Mouse (Mus musculus): ENCODE data around the gene Sbpl. TPM values are rescaled to one million over a fixed set of nuclear protein-coding genes. Genes with fewer than 3 reads are reported as not detected.
"Not testable (repeated sequence)": the region's sequence is repeated elsewhere in the genome, so short reads cannot be mapped to it uniquely, and the experiment has no call there.

Gene Sbpl
- polyA plus RNA-seq, 1 experiment from 2014 or later: not detected

- Histone ChIP-seq H3K27me3 (ENCODE audit: control insufficient read depth, insufficient read depth, low read depth, low read length) (no peaks in the 10 kb centered on the region), H3K4me2 (ENCODE audit: low read length) (no peak overlapping the region), H3K36me3 (ENCODE audit: control insufficient read depth, insufficient read depth, low read length) (no peaks in the 10 kb centered on the region), H3K9ac (ENCODE audit: low read depth, low read length) (no peak overlapping the region), H3K9me3 (replicated peaks; ENCODE audit: control insufficient read depth, low read length, poor library complexity, severe bottlenecking) (no peaks in the 10 kb centered on the region), H3K4me3 (ENCODE audit: low read depth, low read length) (no peak overlapping the region), H3K27ac (ENCODE audit: low read length) (no peak overlapping the region), H3K4me1 (ENCODE audit: control insufficient read depth, insufficient read depth, low read length) (no peaks in the 10 kb centered on the region)
- 65% methylated on average over 2 of the region's 2 CpGs for WGBS
- ATAC-seq: no peak
Measured at GRCm38 (mm10) chr17:23968780-23969179, 13.7 kb upstream of the Sbpl start.

- H3K4me1 ChIP-seq (ENCODE audit: control insufficient read depth, insufficient read depth, low read length): no peaks in the 10 kb centered on the region
- ATAC-seq: no peak
- no peak overlapping the region for H3K4me2 ChIP-seq (ENCODE audit: low read length)
- H3K27ac ChIP-seq (ENCODE audit: low read length): no peak overlapping the region
- H3K9me3 ChIP-seq (replicated peaks; ENCODE audit: control insufficient read depth, low read length, poor library complexity, severe bottlenecking): no peaks in the 10 kb centered on the region
- no peak overlapping the region for H3K4me3 ChIP-seq (ENCODE audit: low read depth, low read length)
- H3K36me3 ChIP-seq (ENCODE audit: control insufficient read depth, insufficient read depth, low read length): no peaks in the 10 kb centered on the region
- H3K9ac ChIP-seq (ENCODE audit: low read depth, low read length): no peak overlapping the region
- no peaks in the 10 kb centered on the region for H3K27me3 ChIP-seq (ENCODE audit: control insufficient read depth, insufficient read depth, low read depth, low read length)
- 90% methylated on average over 10 of the region's 10 CpGs for WGBS
Measured at GRCm38 (mm10) chr17:23966658-23967401, 11.8 kb upstream of the Sbpl start.

GRCm38 (mm10) chr17:23965805-23966425, 10.8 kb upstream of the Sbpl start:
- Histone ChIP-seq H3K9me3 (replicated peaks; ENCODE audit: control insufficient read depth, low read length, poor library complexity, severe bottlenecking) (no peaks in the 10 kb centered on the region), H3K4me2 (ENCODE audit: low read length) (no peak overlapping the region), H3K4me3 (ENCODE audit: low read depth, low read length) (no peak overlapping the region), H3K9ac (ENCODE audit: low read depth, low read length) (no peak overlapping the region), H3K27ac (ENCODE audit: low read length) (no peak overlapping the region), H3K36me3 (ENCODE audit: control insufficient read depth, insufficient read depth, low read length) (no peaks in the 10 kb centered on the region), H3K27me3 (ENCODE audit: control insufficient read depth, insufficient read depth, low read depth, low read length) (no peaks in the 10 kb centered on the region), H3K4me1 (ENCODE audit: control insufficient read depth, insufficient read depth, low read length) (no peaks in the 10 kb centered on the region)
- no peak for ATAC-seq
- 33% methylated on average over 6 of the region's 6 CpGs for WGBS

DNA sequence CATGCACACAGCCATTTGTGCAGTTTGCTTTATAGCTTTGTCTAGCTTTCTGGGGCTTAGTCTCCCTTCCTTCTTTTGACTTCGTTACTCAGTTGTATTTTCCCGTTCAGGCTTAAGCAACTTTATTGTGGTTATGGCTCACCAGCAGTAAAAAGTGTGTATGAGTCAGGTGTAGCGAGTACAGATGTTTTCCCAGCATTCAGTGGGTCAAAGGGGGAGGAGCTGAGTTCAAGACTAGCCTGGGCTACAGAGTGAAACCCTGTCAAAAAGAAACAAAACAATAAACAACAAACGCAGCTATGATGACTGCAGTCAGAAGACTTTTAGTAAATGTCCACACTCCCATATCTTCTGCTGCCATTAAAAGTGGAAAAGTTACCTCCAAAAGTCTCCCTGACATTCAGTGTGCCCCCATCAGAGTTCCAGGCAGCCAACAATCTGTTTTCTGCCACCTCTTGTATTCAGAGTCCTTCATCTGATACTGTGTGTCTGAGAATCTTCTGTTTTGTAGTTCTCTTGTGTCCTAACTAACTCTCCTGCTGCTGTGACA, 6.6 kb upstream of the Sbpl start:
- Histone ChIP-seq H3K4me3 (ENCODE audit: low read depth, low read length) (no peak overlapping the region), H3K27me3 (ENCODE audit: control insufficient read depth, insufficient read depth, low read depth, low read length) (no peaks in the 10 kb centered on the region), H3K4me2 (ENCODE audit: low read length) (no peak overlapping the region), H3K4me1 (ENCODE audit: control insufficient read depth, insufficient read depth, low read length) (no peaks in the 10 kb centered on the region), H3K9ac (ENCODE audit: low read depth, low read length) (no peak overlapping the region), H3K27ac (ENCODE audit: low read length) (no peak overlapping the region), H3K36me3 (ENCODE audit: control insufficient read depth, insufficient read depth, low read length) (no peaks in the 10 kb centered on the region), H3K9me3 (replicated peaks; ENCODE audit: control insufficient read depth, low read length, poor library complexity, severe bottlenecking) (no peaks in the 10 kb centered on the region)
- ATAC-seq: no peak
- 54% methylated on average over 4 of the region's 4 CpGs for WGBS

DNA sequence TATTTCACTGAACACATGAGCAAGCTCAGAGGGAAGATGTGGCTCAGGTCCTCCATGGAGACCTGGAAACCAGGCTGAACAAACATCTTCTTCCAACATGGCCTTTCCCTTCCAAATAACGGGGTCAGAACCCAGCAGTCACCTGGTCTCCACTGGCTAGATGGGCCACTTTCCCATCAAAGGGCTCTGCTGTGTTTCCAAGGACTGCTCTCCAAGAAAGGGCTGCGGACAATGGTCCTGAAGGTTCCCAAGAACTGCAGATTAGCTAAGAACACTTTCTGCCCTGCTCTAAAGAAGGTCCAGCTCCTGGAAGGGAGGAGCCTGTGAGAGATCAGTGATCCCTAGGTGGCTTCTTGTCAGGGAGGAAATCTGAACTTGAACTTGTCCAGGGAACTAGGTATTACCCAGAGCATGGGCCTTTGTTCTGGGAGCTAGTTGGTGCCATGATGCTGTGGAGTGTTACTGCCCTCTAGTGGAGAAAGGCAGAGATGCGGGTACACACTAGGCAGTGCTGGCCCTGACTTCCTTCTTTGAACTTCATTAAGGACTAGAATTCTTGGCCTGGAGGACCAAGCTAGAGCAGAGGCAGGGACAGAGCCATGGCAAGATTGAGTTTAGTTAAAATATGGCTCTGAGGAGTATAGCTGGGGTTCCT, 5.1 kb upstream of the Sbpl start:
- Histone ChIP-seq H3K4me1 (ENCODE audit: control insufficient read depth, insufficient read depth, low read length) (no peaks in the 10 kb centered on the region), H3K27me3 (ENCODE audit: control insufficient read depth, insufficient read depth, low read depth, low read length) (no peaks in the 10 kb centered on the region), H3K9me3 (replicated peaks; ENCODE audit: control insufficient read depth, low read length, poor library complexity, severe bottlenecking) (no peaks in the 10 kb centered on the region), H3K4me2 (ENCODE audit: low read length) (no peak overlapping the region), H3K36me3 (ENCODE audit: control insufficient read depth, insufficient read depth, low read length) (no peaks in the 10 kb centered on the region), H3K9ac (ENCODE audit: low read depth, low read length) (no peak overlapping the region), H3K4me3 (ENCODE audit: low read depth, low read length) (no peak overlapping the region), H3K27ac (ENCODE audit: low read length) (no peak overlapping the region; the same call in 1 of the 2 replicates)
- 38% methylated on average over 3 of the region's 3 CpGs for WGBS
- peak; percentile 92; the same call in 1 of the 2 replicates for ATAC-seq

DNA sequence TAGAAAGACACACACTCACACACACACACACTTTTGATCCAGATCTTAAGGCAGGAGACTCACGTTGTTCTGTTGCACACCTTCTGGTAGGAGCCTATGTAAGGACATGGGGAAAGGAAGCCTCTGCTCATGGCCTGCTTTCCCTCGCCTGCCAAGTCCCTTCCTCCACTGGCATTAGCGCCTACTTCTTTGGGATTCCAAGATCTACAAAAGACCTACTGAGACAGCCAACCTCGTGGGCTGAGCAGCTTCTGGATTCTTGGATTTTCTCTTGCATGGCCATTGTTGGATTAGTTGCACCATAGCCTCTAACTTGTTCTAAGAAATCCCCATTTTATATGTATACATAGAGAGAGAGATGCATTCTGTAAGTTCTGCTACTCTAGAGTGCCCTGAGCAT, 4.2 kb downstream of the Sbpl start:
- not testable (repeated sequence) for H3K36me3 ChIP-seq (ENCODE audit: control insufficient read depth, insufficient read depth, low read length); H3K9me3 ChIP-seq (replicated peaks; ENCODE audit: control insufficient read depth, low read length, poor library complexity, severe bottlenecking); H3K27ac ChIP-seq (ENCODE audit: low read length); H3K9ac ChIP-seq (ENCODE audit: low read depth, low read length); H3K4me3 ChIP-seq (ENCODE audit: low read depth, low read length); H3K4me2 ChIP-seq (ENCODE audit: low read length); H3K4me1 ChIP-seq (ENCODE audit: control insufficient read depth, insufficient read depth, low read length); ATAC-seq; H3K27me3 ChIP-seq (ENCODE audit: control insufficient read depth, insufficient read depth, low read depth, low read length)
- WGBS: 74% methylated on average over 4 of the region's 4 CpGs

DNA sequence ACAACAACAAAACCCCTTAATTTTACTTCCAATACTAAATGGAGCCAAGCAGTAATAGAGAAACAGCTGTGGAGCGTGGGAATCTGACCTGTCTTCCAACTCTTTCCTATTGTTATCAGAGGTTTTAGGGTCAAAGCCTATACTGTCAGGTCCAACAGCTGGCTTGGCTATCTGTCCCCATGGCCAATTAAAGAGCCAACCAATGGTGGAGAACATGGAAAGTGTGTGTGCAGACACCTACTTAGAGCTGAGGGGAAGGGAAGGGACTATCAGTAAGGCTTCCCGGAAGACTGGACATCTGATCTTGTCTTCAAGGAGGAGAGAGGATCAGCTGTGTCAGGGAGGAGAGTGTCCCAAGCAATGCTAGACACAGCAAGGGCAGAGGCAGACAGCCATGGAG, 6.0 kb downstream of the Sbpl start:
- Histone ChIP-seq H3K27me3 (ENCODE audit: control insufficient read depth, insufficient read depth, low read depth, low read length) (no peaks in the 10 kb centered on the region), H3K4me1 (ENCODE audit: control insufficient read depth, insufficient read depth, low read length) (no peaks in the 10 kb centered on the region), H3K4me2 (ENCODE audit: low read length) (no peak overlapping the region), H3K9ac (ENCODE audit: low read depth, low read length) (no peak overlapping the region), H3K27ac (ENCODE audit: low read length) (no peak overlapping the region), H3K4me3 (ENCODE audit: low read depth, low read length) (no peak overlapping the region), H3K36me3 (ENCODE audit: control insufficient read depth, insufficient read depth, low read length) (no peaks in the 10 kb centered on the region), H3K9me3 (replicated peaks; ENCODE audit: control insufficient read depth, low read length, poor library complexity, severe bottlenecking) (no peaks in the 10 kb centered on the region)
- ATAC-seq: no peak
- 88% methylated on average over 2 of the region's 2 CpGs for WGBS

- H3K4me2 ChIP-seq (ENCODE audit: low read length); H3K4me3 ChIP-seq (ENCODE audit: low read depth, low read length); H3K36me3 ChIP-seq (ENCODE audit: control insufficient read depth, insufficient read depth, low read length); H3K9me3 ChIP-seq (replicated peaks; ENCODE audit: control insufficient read depth, low read length, poor library complexity, severe bottlenecking); H3K4me1 ChIP-seq (ENCODE audit: control insufficient read depth, insufficient read depth, low read length); ATAC-seq; H3K27ac ChIP-seq (ENCODE audit: low read length); H3K9ac ChIP-seq (ENCODE audit: low read depth, low read length); H3K27me3 ChIP-seq (ENCODE audit: control insufficient read depth, insufficient read depth, low read depth, low read length): not testable (repeated sequence)
- WGBS: 83% methylated on average over 4 of the region's 4 CpGs
Measured at GRCm38 (mm10) chr17:23947486-23947885, 7.6 kb downstream of the Sbpl start.

DNA sequence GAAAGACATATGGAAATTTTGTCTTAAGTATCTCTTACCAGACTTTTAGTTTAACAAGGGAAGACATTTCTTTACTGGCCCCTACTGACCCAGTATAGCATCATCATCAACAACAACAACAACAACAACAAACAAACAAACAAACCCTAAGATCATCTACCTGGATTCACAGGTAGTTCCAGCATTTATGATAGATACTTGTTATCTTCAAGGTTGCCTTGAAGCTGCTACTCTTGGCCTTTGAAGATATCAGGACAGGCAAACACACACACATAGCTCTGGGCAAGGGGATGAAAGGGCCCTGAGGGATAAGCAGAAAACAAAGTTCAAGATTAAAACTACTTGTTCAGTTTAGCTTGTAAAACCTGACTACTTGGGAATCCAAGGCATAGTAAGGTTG, 13.7 kb downstream of the Sbpl start, which contains the start of gene Sbp:
Gene Sbp, plus strand, starts transcription at position 301 of the 400 bp plus-strand sequence.
- H3K4me3 ChIP-seq (ENCODE audit: low read depth, low read length): no peak within 1 kb of the TSS
- ATAC-seq: no peak
- H3K4me2 ChIP-seq (ENCODE audit: low read length): no peak within 1 kb of the TSS
- H3K4me1 ChIP-seq (ENCODE audit: control insufficient read depth, insufficient read depth, low read length): no peaks in the 10 kb centered on the region
- no peaks in the 10 kb centered on the region for H3K36me3 ChIP-seq (ENCODE audit: control insufficient read depth, insufficient read depth, low read length)
- no peak within 1 kb of the TSS for H3K27ac ChIP-seq (ENCODE audit: low read length)
- H3K9ac ChIP-seq (ENCODE audit: low read depth, low read length): no peak within 1 kb of the TSS
- H3K27me3 ChIP-seq (ENCODE audit: control insufficient read depth, insufficient read depth, low read depth, low read length): no peaks in the 10 kb centered on the region
- no peaks in the 10 kb centered on the region for H3K9me3 ChIP-seq (replicated peaks; ENCODE audit: control insufficient read depth, low read length, poor library complexity, severe bottlenecking)

All from midbrain, embryonic 16.5 days (tissue).